Mouse (Mus musculus) right cerebral cortex, postnatal 36 days (tissue): Measurements from ENCODE around the gene Ablim1.

Source experiments
- DNase-seq, 2 experiments: peaks; one replicate each; pipeline ENCODE4 v3.0.0; 2022; ENCODE audit warnings: low spot score in 2 of 2, mixed read lengths in 1 of 2

Ablim1 gene

DNA sequence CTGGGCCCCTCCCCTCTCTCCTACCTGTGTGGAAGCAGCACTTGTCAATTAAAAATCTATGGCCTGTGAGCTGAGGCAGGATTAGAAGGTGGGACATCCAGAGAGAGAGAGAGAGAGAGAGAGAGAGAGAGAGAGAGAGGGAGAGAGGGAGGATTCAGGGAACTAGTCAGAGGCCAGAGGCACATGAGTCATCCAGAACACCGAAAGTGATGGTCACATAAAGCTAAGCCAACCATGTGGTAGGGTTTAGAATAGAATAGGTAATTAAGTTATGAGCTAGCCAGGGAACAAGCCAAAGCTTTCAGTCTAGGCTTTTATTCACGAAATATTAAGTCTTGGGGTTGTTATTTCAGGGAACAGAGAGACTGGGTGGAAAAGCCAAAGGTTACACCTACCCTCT lies 10.1 kb downstream of the Ablim1 start:
- no peak for DNase-seq

DNA sequence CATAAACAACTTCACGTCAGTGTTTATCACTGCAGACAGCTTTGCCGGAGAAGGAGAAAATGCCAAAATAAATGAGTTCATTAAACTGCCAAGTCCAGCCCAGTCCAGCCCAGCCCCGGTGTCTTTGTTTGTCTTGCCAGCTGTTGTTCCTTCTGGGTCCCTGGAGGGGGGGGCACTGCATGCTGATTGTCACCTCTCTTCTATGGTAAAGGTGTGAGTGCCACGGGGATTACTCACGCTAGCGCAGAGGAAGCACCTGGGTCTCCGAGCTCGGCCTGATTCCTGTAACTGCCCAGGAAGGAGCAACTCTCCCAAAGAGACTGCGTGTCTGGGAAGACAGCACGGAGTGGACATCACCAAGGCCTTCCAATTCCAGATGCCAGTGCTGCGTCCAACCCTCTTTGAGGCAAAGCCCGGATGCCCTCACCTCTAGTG lies 12.7 kb downstream of the Ablim1 start:
- DNase-seq, result no peak

DNA sequence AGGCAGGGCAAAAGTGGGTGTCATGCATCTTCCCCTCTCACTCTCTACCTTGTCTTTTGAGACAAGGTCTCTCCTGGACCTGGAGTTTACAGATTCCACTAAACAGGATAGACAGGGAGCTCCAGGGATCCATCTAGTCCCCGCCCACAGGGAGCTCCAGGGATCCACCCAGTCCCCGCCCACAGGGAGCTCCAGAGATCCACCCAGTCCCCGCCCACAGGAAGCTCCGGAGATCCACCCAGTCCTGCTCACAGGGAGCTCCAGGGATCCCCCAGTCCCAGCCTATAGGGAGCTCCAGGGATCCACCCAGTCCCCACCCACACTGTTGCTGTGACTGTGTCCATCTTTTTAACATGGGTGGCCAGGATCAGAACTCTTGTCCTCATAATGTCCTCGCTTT lies 16.7 kb downstream of the Ablim1 start:
- no peak for DNase-seq

DNA sequence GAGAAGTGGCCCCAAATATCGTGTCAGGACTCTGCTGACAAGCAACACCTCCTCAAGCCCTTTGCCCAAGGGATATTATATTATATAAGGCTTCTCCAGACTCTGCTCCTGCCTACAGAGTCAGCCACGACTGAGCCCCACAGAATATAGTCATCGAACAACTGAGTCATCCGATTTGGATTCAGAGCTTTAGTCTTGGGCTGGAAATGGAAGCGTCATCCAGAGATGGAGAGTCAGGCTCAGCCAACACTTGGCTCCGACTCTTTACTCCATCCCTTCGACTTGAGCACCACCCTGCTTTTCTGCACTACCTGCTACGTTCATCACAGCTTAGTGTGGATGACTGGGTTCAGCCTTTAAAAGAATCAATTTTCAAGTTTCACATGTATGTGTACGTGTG lies 17.3 kb downstream of the Ablim1 start:
- peak in 1 of 2 experiments; percentile 61 for DNase-seq

DNA sequence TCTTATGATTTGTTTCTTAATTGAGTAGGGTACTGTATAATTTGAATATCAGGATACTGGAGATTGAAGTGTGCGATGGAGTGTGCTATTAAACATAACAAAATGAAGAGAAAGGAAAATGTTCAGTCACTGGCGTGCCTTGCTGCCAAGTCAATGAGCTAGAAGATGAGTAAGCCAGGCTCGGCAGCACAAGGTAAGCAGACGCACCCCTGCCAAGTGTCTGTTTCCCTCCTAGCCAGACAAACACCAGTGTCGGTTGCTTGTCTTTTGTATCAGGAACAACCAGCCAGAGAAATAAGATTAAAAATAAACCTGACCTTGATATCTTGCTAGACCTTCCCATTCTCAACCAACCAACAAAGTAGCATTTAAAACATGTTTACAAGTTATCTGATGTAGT lies 18.2 kb downstream of the Ablim1 start:
- peak in 1 of 2 experiments; percentile 45 for DNase-seq

DNA sequence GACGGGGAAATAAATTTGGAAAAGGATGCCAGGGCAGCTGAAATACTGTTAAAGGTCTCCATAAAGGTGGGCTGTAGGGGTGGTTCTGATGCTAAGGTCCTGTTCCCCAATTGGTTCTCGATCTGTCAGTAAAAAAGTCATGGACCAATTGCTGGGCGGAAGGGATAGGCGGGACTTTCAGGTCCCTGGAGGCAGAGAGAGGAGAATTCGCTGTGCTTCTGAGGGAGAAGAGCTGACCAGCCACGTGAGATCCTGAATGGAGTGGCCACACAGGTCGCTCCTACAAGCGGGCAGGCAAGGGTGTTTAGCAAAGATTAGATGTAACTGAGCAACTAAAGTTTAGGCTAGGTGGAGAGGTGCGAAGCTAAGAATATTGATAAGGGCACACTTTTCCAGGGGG lies 19.2 kb downstream of the Ablim1 start:
- no peak for DNase-seq

DNA sequence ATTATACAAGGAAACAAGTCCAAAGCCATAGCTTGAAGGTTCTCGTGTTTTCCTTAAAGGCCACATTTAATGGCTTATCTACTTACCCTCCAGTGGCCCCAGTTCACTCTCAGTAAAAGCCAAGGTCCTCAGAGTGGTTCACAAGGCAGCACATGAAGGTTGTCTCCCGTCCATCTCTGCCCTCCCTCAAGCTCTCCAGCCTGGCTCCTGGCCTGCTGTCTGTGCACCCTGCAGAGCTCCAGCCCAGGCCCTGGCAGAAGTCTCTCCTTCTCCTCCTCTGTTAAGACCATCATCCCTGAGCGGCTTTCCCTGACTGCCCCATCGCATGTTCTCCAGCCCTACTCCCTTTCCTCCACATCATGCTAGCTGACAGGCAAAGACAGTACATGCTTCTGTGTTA lies 20.4 kb downstream of the Ablim1 start:
- DNase-seq, result no peak

DNA sequence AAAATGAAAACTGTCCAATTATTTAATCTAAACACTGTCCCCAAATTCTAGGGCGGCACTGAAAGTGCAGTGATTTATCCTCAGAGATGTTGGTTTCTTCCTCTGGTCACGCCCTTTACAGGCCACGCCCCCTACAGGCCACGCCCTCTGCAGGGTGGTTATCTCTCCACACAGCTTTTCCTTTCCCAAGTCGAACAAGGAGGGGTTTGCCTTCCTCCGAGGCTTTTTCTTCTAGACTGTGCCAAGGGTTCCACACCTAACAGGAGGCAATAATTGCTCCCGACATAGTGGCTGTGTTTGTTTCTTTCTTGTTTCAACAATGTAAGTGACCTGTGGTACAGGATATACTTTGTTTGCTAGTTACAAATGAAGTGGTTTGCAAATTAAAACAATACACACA lies 21.0 kb downstream of the Ablim1 start:
- no peak for DNase-seq

DNA sequence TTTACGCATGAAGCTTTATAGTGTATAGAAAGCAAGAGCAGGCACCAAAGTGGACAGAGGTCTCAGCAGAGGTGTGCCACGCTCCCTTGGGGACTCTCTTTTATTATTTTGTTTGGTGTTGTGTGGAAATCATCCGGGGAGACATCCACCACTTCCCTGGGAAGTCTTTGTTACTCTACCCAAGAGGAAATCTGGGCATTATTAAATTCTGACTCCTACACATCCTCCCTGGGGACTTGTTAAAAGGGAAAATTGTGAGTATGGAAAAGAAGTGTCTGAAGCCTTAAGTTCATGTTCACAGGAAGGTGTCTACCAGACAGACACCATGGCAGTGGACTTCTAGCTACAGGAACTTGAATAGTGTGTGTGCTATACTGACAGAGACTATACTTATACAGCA lies 31.4 kb downstream of the Ablim1 start:
- DNase-seq, result no peak

DNA sequence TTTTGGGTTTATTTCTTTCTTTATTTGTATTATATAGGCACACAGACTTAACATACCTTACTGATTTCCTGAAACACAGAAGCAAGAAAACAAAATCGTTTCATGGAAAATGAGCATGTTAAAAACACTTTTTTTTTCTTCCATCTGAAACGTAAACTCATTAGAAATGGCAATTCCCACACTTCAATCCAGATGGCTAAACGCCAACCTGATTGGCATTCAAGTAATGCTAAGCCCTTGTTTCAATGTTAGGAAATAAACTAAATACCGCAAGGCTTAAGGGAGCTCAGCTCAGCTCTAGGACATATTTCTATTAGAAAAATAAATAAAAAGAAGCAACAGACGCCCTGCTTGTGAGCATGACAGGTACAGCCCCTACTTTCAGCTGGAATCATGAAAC lies 32.1 kb downstream of the Ablim1 start:
- no peak for DNase-seq

DNA sequence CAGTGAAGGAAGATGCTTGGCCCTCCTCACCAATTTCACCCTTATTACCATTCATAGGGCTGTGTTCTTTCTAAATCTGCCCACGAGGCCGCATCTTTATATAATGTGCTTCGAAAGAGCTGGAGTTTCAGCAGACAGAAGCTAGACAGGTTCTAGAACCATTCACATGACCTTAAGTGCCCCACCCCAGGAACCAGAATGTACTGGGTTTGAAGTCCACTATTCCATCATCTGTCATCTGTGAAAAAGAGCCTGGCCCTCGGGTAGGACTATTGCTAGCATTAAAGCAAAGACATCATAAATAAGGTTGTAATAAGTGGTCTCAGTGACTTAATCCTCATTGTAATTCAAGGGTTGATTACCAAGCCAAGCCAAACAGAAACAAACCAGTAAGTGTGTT lies 35.1 kb downstream of the Ablim1 start:
- no peak for DNase-seq

DNA sequence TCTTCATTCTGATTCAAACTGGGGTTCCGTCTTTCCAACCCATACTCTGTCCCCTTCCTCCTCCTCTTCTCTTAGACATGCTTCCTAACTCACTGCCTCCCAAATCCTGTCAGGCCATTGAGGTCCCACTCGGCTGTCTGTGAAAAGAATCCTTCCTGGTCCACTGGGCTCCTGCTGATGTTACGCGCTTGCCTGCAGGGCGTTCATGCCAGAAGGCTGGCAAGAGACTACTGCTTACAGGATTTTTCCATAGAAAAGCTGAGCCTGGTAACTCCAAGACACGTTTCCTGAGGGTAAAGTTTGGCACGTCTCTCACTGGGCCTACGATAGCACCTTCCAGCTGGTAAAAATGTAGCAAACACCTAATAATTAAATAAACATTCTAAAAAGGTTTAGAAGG lies 36.5 kb downstream of the Ablim1 start:
- no peak for DNase-seq

DNA sequence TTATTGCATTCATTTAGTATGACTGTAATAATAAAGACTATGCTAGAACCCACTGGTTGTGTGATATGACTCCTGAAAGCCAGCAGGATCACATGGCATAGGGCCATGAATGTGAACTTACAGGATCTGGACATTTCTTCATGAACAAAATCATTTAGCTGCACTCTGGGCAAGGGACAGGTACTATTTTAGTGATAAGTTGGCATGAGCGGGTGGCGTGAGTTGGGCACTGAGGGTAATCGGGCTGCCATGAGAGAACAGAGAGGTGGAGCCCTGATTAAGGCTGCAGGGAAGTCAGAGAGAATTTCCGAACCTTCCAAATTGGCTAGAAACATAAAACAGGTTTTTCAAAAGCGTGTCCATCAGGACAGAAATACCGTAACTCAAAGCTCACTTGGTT lies 37.7 kb downstream of the Ablim1 start:
- DNase-seq, result no peak

DNA sequence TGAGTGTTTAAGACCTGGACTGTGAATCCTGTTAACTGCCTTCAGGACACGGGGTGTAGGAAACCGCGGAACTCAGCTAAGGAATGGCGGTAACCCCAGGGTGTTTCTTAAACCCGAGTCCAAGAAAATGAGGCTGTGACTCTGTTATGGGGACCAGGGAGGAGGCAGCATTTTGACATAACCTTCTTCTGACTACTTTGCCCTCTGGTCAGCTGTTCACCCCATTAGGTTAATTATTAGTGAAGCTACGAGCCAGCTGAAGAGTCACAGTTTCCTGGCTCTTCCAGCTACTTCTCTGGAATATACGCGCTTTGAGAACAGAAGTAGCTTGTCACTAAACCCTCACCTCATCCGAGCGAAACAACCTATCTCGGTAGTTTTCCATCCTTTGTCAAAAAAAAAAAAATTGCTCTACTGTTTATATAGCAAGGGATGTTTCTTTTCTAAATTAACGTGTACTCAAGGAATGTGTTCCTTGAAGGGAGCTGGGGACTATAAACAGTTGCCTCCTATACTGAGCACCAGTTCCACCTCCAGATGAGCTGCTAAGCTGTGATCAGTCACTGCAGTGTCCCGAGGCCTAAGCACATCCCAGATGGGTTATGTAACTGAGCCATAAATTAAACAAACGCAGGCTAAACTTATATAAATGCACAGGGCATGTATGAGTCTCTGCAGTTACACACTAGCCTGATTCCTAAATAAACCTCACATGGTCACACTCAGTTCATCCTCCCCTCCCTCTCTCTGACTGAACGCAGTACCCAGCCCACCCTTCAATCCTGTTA lies 39.4 kb downstream of the Ablim1 start:
- peak; percentile 49 to 86 for DNase-seq

DNA sequence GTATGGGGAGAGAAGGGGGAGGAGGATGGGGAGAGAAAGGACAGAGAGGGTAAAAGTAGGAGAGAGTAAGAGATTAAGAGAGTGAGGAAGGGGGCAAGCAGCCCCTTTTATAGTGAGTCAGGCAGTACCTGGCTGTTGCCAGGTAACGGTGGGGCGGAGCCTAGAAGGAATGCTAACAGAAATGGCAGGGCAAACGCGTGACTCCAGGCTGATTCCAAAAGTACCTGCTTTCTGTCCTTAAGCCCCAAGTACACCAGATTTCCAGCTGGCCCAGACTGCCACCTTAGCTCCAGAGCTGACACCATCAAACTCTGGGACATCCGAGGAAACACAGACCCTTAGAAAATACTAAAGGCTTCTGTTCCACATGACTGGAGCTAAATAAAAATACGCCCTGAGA lies 40.0 kb downstream of the Ablim1 start:
- peak; percentile 32 to 36 for DNase-seq

DNA sequence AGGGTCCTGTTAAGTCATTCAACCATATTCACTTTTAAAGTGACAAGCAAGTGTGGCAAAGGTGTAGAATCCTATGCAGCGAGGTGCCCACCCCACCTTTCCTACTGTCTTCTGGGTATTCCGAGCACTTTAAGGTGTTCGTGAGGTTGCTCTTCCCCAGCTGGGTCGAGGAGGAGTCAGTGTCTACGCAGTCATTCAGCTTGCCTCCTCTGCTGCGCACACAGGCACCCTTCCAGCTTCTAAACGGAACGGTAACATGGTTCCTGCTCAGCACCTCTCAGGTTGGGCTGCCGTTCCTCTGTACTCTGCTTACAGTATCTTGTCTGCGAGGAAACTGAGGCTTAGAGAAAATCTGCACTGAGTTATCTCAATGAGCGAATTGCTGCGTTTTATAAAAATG lies 40.4 kb downstream of the Ablim1 start:
- DNase-seq, result no peak

DNA sequence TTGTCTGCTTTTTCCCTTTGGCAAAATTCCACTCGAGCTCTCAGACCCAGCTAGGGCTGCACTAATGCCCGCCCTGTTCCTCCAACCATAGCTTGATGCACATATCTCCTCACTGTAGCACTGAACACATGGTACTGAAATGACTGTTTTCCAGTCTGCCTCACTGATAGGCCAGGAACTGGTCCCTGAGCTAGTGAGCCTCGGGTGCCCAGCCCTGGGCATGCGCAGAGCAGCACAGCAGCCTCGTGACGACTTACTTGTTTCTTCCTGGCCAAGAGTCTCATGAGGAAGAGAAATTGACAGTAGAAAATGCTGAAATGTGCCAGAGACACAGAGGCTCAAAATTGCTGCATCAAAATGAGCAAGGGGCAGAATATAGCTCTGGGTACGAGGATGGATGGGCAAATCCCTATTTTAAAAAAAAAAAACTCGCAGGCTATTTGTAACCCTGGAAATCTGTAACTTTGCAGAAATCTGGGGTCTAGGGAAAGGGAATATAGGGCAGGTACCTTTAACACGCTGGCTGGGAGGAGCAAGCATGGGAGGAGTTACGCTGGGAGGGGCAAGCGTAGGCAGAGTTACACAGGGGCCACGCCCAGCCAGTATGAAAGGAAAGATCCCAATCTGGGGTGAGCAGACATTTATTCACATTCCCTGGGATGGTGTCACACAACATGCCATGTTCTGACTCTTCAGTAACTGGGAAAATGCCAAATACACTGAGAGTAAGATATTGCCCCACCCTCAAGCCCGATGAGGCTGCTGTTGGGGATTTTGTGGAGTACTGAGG lies 41.7 kb downstream of the Ablim1 start:
- peak; percentile 67 to 80 for DNase-seq

DNA sequence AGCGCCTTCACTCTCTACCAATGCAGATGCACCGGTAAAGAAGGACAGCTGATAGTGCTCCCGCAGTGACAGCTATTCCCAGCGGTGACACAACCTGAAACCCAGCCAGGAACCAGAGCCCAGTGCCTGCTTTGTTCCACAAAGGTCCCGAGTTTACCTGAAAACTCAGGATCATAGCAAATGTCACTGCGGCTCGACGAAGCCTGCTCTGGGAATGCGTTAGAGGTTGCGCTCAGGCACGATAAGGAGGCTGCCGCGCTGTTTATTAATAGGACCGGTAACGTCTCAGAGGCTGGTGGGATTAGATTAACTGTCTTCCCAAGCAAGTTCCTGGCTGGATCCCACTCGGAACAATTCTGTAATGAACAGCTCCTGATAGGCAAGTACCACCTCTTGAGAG lies 43.0 kb downstream of the Ablim1 start:
- no peak for DNase-seq

DNA sequence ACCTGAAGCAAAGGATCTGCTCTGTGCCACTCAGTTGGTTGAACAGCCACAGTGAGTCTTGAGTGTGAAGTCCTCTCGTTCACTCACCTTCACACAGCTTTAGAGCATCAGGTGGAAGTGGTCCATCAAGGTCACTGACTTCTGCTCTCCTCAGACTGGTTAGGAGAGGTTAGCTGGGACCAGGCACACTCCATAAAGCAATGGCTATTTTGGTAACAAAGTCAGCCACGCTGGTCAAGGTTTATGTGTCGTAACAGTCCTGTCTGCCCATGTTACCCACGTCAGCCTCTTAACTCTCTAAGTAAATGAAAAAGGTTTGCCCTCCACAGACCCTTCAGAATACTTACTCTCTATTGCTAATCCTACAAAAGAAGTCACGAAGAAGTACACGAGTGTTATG lies 44.0 kb downstream of the Ablim1 start:
- DNase-seq, result no peak

DNA sequence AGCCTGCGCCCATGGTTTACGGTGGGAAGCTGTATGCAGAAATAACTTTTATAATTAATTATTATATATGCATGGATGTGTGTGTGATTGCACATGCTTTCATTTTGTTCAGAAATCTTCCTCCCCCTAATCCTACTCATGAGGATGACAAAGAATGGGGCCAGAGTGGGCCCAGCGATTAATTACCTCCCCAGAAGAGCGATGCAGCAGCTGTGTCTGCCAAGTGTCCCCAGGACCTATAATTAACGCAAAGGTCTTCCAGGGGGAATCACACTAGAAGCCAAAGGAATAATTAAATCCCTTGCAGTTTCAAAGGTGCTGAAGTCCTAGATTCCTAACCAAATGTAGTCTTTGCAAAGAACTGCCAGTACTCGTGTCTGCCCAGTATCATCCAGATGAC lies 44.9 kb downstream of the Ablim1 start:
- no peak for DNase-seq

DNA sequence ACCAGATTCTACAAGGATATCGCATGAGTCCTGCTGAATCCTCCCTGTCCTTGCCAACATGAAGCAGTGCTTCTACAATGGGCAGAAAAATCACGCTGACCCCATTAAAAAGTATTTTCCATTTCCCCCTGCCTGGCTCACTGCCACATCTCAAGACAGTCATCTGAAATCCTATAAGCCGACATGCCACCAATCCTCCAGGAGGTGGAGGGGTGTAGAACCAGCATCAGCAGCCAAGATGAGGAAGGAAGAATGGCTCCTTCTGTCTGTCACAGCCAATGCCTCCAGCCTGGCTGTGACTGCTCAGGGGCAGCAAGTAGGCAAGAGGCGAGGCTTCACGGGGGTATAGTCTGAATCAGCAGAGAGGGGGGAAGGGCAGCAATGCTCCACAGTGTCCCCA lies 47.2 kb downstream of the Ablim1 start:
- DNase-seq, result no peak

DNA sequence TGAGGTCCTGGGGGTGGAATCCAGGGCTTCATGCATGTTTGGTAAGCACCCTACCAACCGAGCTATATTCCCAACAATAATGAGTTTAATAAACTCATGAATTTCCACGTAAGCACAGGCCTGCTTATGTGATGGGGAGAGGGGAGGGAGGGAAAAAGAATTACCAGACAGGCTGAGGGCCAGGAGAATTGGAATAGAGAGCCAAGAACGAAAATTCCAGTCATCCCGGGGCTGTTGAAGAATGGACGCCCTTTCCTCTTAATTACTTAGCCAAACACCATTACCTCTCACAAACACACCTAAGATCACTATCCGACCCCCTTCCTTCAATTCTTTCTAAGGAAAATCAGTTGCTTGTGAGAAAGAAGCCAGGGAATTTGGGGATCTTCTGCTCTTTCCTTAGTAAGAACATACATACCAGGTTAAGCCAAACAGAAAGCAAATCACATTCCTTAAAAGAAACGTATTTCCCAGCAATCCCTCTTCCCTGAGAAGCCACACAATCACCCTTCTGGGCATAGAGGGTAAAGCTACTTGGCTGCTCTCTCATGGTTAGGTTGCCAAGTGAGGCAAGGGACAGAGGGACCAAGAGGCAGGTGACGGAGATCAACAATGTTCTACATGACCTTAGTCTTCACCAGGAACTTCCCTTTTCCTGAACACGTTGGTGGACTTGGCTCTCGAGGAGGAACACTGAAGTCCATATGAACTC lies 48.2 kb downstream of the Ablim1 start:
- no peak for DNase-seq
